Mouse (Mus musculus) ZHBTc4 (cell line): ENCODE data around the gene C5ar1.
A peak's percentile ranks its signal among the peaks of the same experiment; 100 is the strongest.
"Not testable (repeated sequence)": the region's sequence is repeated elsewhere in the genome, so short reads cannot be mapped to it uniquely, and the experiment has no call there.

Source experiments
- DNase-seq: peaks from one replicate; pipeline ENCODE4 v3.0.0-alpha.2; 2011; ENCODE audit warnings: low read depth, low spot score

The C5ar1 gene

GRCm38 (mm10) chr7:16259110-16259590, at the start of gene C5ar1:
Gene C5ar1, minus strand, starts transcription at chr7:16259540.
- no peak for DNase-seq

- peak; percentile 71 for DNase-seq
Observed at GRCm38 (mm10) chr7:16308555-16309317, 49.4 kb upstream of the C5ar1 start.

GRCm38 (mm10) chr7:16308093-16308492, 48.8 kb upstream of the C5ar1 start, which contains the start of gene Bbc3:
Gene Bbc3, plus strand, starts transcription at chr7:16308393.
- DNase-seq: not testable (repeated sequence)

- DNase-seq: not testable (repeated sequence)
Observed at GRCm38 (mm10) chr7:16307141-16307540, 47.8 kb upstream of the C5ar1 start.

GRCm38 (mm10) chr7:16299419-16300035, 40.2 kb upstream of the C5ar1 start:
- DNase-seq: peak; percentile 64

- no peak for DNase-seq
Observed at GRCm38 (mm10) chr7:16298927-16299326, 39.6 kb upstream of the C5ar1 start.

GRCm38 (mm10) chr7:16297616-16298015, 38.3 kb upstream of the C5ar1 start:
- no peak for DNase-seq

GRCm38 (mm10) chr7:16296766-16297390, 37.5 kb upstream of the C5ar1 start:
- peak; percentile 95 for DNase-seq

- no peak for DNase-seq
Observed at GRCm38 (mm10) chr7:16296146-16296545, 36.8 kb upstream of the C5ar1 start.

- peak; percentile 86 for DNase-seq
Observed at GRCm38 (mm10) chr7:16295321-16295900, 36.1 kb upstream of the C5ar1 start.

GRCm38 (mm10) chr7:16294837-16295236, 35.5 kb upstream of the C5ar1 start:
- peak; percentile 94 for DNase-seq

GRCm38 (mm10) chr7:16294346-16294745, 35.0 kb upstream of the C5ar1 start:
- no peak for DNase-seq

GRCm38 (mm10) chr7:16287791-16288190, 28.5 kb upstream of the C5ar1 start:
- DNase-seq: no peak

- DNase-seq: no peak
Observed at GRCm38 (mm10) chr7:16287016-16287415, 27.7 kb upstream of the C5ar1 start.

GRCm38 (mm10) chr7:16286026-16286961, 27.0 kb upstream of the C5ar1 start, which contains the start of gene Ccdc9:
Gene Ccdc9, minus strand, starts transcription at chr7:16286795.
- DNase-seq: peak; percentile 99

GRCm38 (mm10) chr7:16285450-16286025, 26.2 kb upstream of the C5ar1 start:
- peak; percentile 92 for DNase-seq

GRCm38 (mm10) chr7:16284904-16285303, 25.6 kb upstream of the C5ar1 start:
- no peak for DNase-seq

GRCm38 (mm10) chr7:16284001-16284400, 24.7 kb upstream of the C5ar1 start:
- no peak for DNase-seq

GRCm38 (mm10) chr7:16282334-16282733, 23.0 kb upstream of the C5ar1 start:
- no peak for DNase-seq

- DNase-seq: no peak
Observed at GRCm38 (mm10) chr7:16280721-16281120, 21.4 kb upstream of the C5ar1 start.
